Mouse (Mus musculus): Measurements from ENCODE around the gene Saa1.

DNA sequence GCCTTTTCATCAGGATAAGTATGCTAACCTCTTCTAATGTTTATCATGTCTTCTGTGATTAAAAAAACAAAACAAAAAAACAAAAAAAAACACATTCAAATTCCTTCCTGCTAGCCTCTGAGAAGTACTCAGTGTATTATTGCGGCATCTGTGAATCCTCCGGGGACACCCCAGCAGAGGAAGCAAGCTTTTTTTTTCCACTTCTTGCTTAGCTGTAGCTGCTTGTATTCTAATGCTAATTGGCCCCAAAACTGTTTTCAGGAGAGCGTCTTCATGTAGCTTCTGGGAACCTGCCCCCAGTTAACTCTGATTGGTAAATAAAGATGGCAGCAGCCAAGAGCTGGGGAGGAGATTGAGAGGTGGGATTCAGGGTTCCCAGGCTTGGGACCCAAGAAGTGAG is 5.7 kb upstream of the Saa1 start:
- no peak for TF ChIP-seq GATA1 (IDR thresholded peaks at IDR 0.05; ENCODE audit: borderline replicate concordance, low read length)
- TF ChIP-seq FLI1 (IDR thresholded peaks at IDR 0.05; ENCODE audit: low read length) = no peak
